Mouse (Mus musculus): ENCODE measurements at regions not wholly inside any gene's neighbourhood (a gene's known extent, or its start where the extent isn't known, plus 50 kb on each side); places are given as distances from the start of the nearest gene placed in this dataset.

DNA sequence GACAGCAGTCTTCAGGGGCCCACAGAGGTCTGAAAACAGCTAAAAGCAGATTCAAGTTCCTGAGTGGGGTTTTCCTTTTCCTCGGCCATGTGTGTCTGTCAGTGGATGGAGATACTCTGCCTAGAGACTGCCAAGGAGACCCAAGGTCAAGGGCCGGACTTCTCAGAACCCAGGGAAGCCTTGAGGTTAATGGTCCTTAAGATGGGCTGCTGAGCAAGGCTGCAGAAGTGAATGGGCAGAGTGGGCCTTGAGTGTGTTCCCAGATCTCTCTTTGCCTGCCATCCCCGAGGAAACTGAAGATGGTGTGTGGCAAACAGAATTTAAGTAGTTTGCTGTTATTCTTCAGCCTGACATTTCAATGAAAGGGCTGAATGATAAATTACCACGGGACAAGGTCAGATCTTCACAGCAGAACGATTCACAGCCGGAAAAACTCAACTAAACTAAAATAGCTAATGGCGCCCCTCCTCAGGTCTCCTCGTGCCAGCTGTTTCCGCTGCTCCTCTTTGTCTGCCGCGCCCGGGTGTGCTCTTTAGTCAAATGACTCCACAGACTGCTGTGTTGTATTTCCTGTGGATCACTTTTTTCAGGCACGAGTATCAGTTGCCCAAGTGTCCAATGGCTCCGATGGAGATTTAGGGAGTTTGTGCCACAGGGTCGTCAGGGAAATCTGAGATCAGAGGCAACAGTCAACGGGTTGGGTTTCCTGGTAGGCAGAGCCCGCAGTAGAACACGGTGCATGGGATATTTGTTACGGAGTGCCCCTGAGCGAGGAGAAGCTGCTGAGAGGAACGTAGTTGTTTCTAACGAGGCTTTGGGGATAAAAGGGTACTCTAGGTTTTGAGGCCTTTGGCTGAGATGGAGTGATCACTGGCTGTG, 93.5 kb upstream of the Tut7 start:
- no peak for DNase-seq (ENCODE audit: low spot score in 2 of 2)

DNA sequence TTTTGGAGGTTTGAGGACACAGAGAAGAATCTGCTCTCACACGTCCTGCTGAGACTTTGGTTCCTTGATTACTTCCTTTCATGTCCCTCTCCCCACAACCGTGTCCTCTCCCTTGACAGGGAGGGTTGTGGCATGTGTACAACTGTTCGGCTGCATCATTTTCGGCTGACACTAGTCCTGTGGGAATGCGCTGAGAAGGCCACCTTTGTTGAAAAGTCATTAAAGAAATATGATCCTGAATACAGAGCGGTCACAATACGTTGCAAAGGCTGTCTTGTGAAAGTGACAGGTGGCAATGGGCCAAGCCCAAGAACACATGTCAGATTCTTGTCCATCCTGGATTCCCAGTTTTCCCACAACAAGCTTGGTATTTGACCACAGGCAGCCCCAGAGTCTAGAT, 92.8 kb upstream of the Tut7 start:
- no peak for DNase-seq (ENCODE audit: low spot score in 2 of 2)

DNA sequence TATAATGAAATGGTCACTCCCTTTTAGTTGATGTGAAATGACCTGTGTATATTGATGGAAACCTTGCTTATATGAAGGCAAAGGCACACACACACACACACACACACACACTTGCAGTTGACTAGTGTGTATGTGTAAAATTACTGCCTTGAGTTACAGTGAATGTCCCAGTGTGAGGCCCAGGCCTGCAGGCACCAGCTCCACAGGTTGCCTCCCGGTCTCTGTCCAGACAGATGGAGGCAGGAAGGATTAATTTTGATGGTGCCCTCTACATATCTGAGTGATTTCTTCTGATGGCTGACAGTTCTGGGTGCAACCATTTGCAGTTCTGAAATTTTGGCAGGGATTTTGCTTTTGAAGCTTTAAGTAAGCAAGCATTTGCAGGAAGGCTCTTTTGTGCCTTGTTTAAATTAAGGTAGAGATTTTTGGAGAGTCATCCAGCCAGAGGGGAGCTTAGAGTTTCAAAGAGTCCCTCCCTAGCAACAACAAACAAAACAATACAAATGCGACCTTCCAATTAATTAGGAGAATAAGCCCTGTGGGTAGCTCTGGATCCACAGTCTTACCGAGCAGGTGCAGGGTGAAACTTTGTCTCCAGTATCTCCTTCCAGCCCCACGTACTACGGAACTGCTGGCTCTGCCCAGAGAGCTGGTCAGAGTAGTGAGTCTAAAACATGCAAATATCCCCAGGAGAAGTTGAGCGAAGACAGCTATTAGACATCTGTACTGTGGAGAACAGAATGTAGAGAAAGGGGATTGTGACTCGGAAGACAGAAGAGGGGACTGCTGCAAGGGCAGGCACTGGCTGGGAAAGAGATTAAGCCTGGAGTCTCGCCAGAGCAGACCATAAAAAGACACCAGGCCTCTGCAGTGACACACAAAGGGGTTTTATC, 87.5 kb upstream of the Tut7 start:
- DNase-seq (ENCODE audit: low spot score in 2 of 2) = no peak

DNA sequence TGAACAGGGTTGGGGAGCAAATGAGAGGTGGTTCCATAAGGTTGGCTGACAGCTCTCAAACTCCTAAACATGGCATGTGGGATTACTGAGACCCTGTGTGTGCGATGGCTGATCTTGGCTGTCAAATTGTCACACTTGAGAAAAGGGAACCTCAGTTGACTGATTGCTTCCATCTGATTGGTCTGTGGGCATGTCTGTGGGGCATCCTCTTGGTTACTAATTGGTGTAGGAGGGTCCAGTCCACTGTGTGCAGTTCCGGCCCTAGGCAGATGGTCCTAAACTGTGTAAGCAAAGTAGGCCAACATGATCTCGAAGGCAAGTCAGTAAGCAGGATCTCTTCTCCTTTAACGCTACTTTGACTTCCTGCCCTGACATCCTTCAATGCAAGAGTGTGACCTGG, 86.5 kb upstream of the Tut7 start:
- no peak for DNase-seq (ENCODE audit: low spot score in 2 of 2)

DNA sequence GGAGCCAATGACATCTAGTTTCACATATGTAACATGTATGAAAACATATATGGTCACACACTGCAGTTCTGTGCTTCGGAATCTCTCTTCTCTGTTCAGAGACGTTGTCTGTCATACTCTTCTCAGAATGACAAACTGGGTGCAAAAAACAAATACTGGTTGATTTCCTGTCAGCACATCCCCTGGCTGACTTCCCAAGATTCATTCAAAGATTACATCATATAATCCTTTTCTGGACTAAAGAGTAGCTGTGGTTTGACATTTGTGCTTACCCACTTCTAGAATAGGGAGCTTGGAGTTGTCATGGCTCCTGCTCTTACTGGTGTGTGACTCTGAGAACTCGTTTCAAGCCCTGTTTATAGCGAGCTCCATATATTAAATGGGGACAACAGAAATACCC, 85.8 kb upstream of the Tut7 start:
- no peak for DNase-seq (ENCODE audit: low spot score in 2 of 2)

GRCm38 (mm10) chr13:59905488-59905887, 82.5 kb upstream of the Tut7 start:
- no peak for DNase-seq (ENCODE audit: low spot score in 2 of 2)

DNA sequence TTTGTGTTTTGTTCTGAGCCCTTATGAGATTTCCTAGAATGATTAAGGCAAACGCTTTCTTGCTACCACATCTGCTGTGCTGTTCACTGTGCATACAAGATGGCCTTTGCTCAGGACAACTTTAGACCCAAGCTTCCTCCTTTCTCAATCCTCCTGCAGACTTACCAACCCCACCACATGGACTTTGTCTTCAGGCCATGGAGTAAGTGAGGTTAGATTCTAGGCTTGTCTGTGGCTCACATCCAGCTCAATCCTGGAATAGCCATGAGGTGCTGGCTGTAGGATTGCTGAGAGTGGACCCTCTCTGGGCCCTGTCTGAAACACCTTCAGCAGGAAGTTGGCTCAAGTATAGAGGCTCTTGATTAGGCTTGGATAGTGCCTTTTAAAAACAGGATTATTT, 81.5 kb upstream of the Tut7 start:
- DNase-seq (ENCODE audit: low spot score in 2 of 2) = no peak

DNA sequence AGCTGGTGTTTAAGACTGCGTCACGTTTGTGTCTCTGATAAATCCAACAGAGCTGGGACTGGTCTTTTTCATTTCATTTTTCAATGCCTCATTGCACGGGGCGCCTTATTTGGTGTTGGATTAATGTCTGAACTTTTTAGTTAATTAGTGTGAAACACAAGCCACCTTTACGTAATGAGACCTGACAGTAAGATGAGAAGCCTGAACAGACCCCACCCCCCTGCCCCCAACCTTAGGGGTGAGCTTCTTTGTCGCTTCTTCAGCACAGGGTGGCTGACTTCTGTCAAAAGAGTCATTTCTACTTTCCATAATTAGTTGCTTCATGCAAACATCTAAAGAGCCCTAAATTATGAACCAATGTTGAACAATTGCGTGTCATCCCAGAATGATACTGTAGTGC, 76.6 kb upstream of the Tut7 start:
- DNase-seq (ENCODE audit: low spot score in 2 of 2) = no peak

GRCm38 (mm10) chr13:59895754-59896153, 72.8 kb upstream of the Tut7 start:
- DNase-seq (ENCODE audit: low spot score in 2 of 2) = no peak

GRCm38 (mm10) chr13:59894094-59894493, 71.1 kb upstream of the Tut7 start:
- DNase-seq (ENCODE audit: low spot score in 2 of 2) = no peak

DNA sequence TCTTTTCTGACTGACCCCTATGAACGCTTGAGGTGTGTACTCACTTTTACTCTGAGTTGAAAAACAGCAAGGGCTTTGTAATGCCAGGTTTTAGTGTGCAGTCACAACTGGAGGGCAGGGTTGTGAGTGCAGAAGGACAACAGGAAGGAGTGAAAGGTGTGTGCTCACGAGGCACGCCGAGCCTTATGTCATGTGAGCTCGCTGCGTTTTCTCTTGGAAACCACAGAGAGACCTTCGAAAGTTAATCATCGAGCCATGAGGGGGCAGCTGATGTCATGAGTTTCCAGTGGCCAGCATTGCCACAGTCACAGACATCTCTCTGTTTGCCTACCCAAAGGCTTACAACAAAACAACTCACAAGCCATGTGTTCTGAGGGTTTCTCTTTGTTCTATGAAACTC, 70.0 kb upstream of the Tut7 start:
- no peak for DNase-seq (ENCODE audit: low spot score in 2 of 2)

- DNase-seq (ENCODE audit: low spot score in 2 of 2) = no peak
Measured at GRCm38 (mm10) chr13:59892340-59892739, 69.4 kb upstream of the Tut7 start.

- DNase-seq (ENCODE audit: low spot score in 2 of 2) = no peak
Measured at GRCm38 (mm10) chr13:59891737-59892136, 68.8 kb upstream of the Tut7 start.

- peak; percentile 13 to 50 for DNase-seq (ENCODE audit: low spot score in 2 of 2)
Measured at GRCm38 (mm10) chr13:59889468-59890117, 66.6 kb upstream of the Tut7 start.

DNA sequence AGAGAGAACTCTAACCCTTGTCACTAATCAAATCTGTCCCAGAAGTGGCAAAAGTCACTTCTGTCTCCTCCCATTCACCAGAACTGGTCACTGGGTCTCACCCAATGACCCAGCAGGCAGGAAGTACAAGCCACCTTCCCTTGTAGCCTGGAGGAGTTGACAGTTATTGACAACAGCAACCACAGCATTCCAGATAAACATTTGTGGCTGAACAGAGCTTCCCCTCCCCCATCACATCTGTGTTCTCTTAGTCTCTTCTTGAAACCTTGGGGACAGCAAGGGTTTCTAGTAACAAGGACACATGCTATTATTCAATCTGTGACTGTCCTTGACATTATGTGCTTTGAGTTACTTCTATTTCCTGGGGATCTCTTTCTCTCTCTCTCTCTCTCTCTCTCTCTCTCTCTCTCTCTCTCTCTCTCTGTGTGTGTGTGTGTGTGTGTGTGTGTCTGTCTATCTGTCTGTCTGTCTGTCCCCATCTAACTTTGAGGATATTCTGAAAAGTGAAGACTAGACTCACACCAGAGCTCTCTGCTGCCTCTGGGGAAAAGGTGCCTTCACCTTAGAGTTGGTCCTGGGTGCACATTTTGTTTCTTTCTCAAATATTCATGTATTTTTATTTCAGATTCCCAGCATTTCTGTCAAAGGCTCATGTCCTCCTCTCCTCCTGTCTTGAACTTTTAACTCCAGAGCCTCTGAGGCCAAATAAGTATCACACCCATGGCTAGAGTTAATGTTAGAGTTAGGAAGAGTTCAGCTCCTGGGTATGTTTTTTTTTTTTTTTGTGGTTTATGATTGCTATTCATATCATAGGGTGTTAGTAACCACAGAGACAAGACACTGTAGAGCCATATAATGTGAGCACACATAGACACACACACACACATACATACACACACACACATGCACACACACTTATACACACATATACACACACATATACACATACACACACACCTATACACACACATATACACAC, 65.4 kb upstream of the Tut7 start:
- DNase-seq (ENCODE audit: low spot score in 2 of 2) = no peak

DNA sequence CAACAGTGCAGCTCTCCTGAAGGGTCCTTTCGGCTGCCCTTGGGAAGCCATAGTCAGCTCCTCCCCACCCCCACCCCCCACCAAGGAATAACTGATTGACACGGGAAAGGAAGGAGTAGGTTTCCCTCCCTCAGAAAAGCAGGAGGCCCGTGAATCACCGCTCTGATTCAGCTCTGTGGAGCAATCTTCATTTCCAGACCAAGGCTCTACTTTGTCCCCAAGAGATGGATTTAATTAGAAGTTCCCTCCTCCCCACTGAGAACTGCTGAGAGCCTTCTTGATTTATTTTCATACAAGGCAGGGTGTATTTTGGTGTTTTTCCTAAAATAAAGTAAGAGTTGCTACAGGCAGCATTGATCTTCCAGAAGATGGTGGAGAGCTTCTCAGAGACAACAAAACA, 64.4 kb upstream of the Tut7 start:
- peak; percentile 18 to 34 for DNase-seq (ENCODE audit: low spot score in 2 of 2)

GRCm38 (mm10) chr13:59886572-59886971, 63.6 kb upstream of the Tut7 start:
- DNase-seq (ENCODE audit: low spot score in 2 of 2) = no peak

- DNase-seq (ENCODE audit: low spot score in 2 of 2) = no peak
Measured at GRCm38 (mm10) chr13:59881989-59882784, 59.2 kb upstream of the Tut7 start.

GRCm38 (mm10) chr13:59880055-59880454, 57.1 kb upstream of the Tut7 start:
- no peak for DNase-seq (ENCODE audit: low spot score in 2 of 2)

DNA sequence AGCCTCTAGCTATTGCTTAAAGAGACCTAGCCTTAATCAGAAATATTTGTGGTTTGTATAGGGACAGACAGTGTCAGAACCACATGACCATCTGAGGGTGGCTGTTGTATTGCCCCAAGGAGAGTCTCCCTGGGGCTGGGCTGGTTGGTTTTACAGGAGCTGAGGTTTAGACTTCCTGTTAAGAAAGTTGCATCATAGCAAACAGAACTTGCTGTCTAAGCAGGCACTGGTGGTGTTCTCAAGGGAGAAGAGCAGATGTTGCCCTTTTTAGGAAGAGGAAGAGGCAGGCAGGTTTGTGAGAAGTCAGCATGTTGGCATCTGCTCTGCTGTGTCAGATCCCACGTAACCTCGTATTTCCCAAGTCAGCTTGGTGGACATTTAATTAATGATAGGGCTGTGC, 52.7 kb upstream of the Tut7 start:
- peak in 1 of 2 experiments; percentile 10 for DNase-seq (ENCODE audit: low spot score in 2 of 2)
